Mouse (Mus musculus) liver, embryonic 14.5 days (tissue): ENCODE measurements around the gene Entpd6. TPM values are rescaled to one million over a fixed set of nuclear protein-coding genes. Genes with fewer than 3 reads are reported as not detected.

Experiments
- ATAC-seq: fragments of 200-750 bp; cut with Nextera tagmentation; 2 replicates; pipeline ENCODE4 v1.8.0; 2017; ENCODE audit warnings: moderate number of reproducible peaks, mild to moderate bottlenecking, moderate library complexity; ENCODE audit not compliant: insufficient read depth
- DNase-seq, 3 experiments: peaks; one replicate each; pipeline ENCODE4 v3.0.0-alpha.2; 2012 to 2013; ENCODE audit warnings: low read depth in 3 of 3, low spot score in 3 of 3
- H3K27ac ChIP-seq: fragments of 300-500 bp; sonication (generic); 2 replicates; pipeline ENCODE4 v1.5.1; 2014; ENCODE audit warnings: moderate library complexity, mild to moderate bottlenecking, control low read depth, inconsistent platforms
- H3K27me3 ChIP-seq: fragments of 300-500 bp; sonication (generic); 2 replicates; pipeline ENCODE4 v1.6.1; 2014; ENCODE audit warnings: mild to moderate bottlenecking, low read length, moderate library complexity; ENCODE audit not compliant: control insufficient read depth, insufficient read depth
- H3K36me3 ChIP-seq: fragments of 300-500 bp; sonication (generic); replicated peaks from 2 replicates; pipeline ENCODE4 v1.6.1; 2014; ENCODE audit warnings: low read depth; ENCODE audit not compliant: control insufficient read depth, insufficient read depth
- H3K4me1 ChIP-seq, 2 experiments: fragments of 200-500 bp in 1 of 2; fragments of 300-500 bp in 1 of 2; sonication (generic) in 1 of 2; replicated peaks; 2 replicates each; pipeline ENCODE4 v1.6.1; 2012 to 2014; ENCODE audit warnings: antibody characterized with exemption in 1 of 2, inconsistent platforms in 1 of 2, low read length in 1 of 2; ENCODE audit not compliant: control insufficient read depth in 2 of 2, insufficient read depth in 2 of 2
- H3K4me2 ChIP-seq: fragments of 300-500 bp; sonication (generic); 2 replicates; pipeline ENCODE4 v1.6.1; 2014; ENCODE audit warnings: low read depth, mild to moderate bottlenecking, control low read depth, moderate library complexity
- H3K4me3 ChIP-seq, 2 experiments: fragments of 200-500 bp in 1 of 2; fragments of 300-500 bp in 1 of 2; sonication (generic) in 1 of 2; 2 replicates each; pipeline ENCODE4 v1.5.1; 2012 to 2014; ENCODE audit warnings: low read depth in 2 of 2, low read length in 2 of 2, mild to moderate bottlenecking in 2 of 2, control low read depth in 1 of 2, inconsistent platforms in 1 of 2, moderate library complexity in 1 of 2; ENCODE audit not compliant: insufficient read depth in 1 of 2
- H3K9ac ChIP-seq: fragments of 300-500 bp; sonication (generic); replicated peaks from 2 replicates; pipeline ENCODE4 v1.6.1; 2014; ENCODE audit warnings: mild to moderate bottlenecking, control low read depth, moderate library complexity
- H3K9me3 ChIP-seq: fragments of 300-500 bp; sonication (generic); 2 replicates; pipeline ENCODE4 v1.6.1; 2016; ENCODE audit warnings: low read length, mixed read lengths; ENCODE audit not compliant: control insufficient read depth
- CTCF ChIP-seq: IDR thresholded peaks from 2 replicates; pipeline ENCODE4 v1.5.1; 2016; ENCODE audit warnings: antibody characterized with exemption, low read depth, control low read depth
- EP300 ChIP-seq: IDR thresholded peaks from 2 replicates; pipeline ENCODE4 v1.6.1; 2016; ENCODE audit warnings: antibody characterized with exemption, low read depth
- WGBS: fragments of 180-500 bp; shearing (Covaris S2); extraction: QIAGEN DNeasy Blood & Tissue Kit; methylation state at CpG from one replicate; pipeline ENCODE4 v1.1.7; 2014; ENCODE audit not compliant: insufficient replicate concordance; 5-methylcytosine and 5-hydroxymethylcytosine counted together
- polyA plus RNA-seq, 2 experiments: library from polyadenylated mRNA; depleted of rRNA in 1 of 2; stranded (reverse) in 1 of 2; unstranded in 1 of 2; fragments of >200 nt; fragmentation: Nextera tagmentation in 1 of 2; extraction: Ambion mirVana in 1 of 2; gene quantifications; 2 replicates each; pipeline versions ENCODE4 v1.2.1 to v1.2.3; 2012 to 2014

Entpd6 gene
- polyA plus RNA-seq, 2 experiments = 7.1 to 8.2 TPM

DNA sequence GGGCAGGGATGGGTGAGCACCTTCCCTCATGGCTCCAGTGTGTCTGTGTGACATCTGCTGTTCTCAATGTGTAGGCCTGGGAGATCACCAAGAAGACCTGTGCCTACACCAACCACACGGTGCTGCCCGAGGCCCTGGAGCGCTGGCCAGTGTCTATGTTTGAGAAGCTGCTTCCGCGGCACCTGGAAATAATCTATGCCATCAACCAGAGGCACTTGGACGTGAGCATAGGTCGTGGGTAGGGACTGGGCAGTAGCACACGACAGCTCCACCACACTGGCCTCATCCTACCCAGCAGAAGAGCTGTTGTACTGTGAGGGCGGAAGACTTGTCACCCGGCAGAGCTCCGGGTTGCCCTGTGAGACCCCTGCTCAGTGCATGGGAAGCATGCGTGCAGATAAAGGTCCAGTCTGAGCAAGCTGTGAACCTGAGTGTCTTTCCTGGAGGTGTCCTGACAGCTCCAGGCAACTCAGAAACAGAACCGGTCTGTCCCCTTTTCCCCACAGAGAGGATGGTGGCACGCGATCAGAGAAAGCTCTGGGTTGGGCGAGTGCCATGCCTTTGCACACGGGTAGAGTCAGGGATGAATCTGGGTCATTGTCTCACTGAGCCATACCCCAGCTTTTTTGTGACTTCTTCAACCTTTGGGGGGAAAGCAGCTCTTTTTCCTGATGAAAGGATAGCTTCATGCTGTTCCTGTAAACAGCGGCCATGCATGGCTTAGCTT is 68.0 kb downstream of the Entpd6 start:
- WGBS = 81% methylated on average over 18 of the region's 18 CpGs
- Histone ChIP-seq H3K27me3 (no peaks in the 10 kb centered on the region), H3K9me3 (no peaks in the 10 kb centered on the region), H3K4me2 (no peak overlapping the region), H3K27ac (no peak overlapping the region), H3K4me3 (no peak overlapping the region), H3K36me3 (peaks cover 2% of the 10 kb centered on the region), H3K4me1 (no peaks in the 10 kb centered on the region), H3K9ac (no peak overlapping the region)
- no peak for ATAC-seq
- DNase-seq = no peak
- TF ChIP-seq EP300 (no peak), CTCF (no peak)

DNA sequence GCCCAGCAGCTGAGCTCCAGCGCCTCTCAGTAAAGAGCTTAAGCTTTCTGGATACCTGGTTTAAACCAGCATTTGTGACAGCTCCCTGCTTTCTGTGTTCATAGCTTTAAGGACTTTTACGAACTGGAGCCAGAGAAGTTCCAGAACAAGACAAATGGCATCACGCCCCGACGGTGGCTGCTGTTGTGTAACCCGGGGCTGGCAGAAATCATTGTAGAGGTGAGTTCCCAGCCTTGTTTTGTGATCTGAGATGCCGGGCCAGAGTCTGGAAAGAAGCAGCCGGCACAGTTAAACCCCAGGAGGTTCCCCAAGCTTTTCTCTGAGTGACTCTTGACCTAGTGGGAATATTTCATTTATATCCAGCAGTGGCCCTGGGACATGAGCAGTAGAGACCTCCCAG is 69.9 kb downstream of the Entpd6 start:
- 78% methylated on average over 8 of the region's 8 CpGs for WGBS
- TF ChIP-seq CTCF (no peak), EP300 (no peak)
- H3K27me3 ChIP-seq = no peaks in the 10 kb centered on the region
- ATAC-seq = no peak
- H3K4me3 ChIP-seq = no peak overlapping the region
- no peak overlapping the region for H3K9ac ChIP-seq
- H3K4me2 ChIP-seq = no peak overlapping the region
- H3K27ac ChIP-seq = no peak overlapping the region
- H3K36me3 ChIP-seq = peaks cover 2% of the 10 kb centered on the region
- H3K9me3 ChIP-seq = no peaks in the 10 kb centered on the region
- no peak for DNase-seq
- no peaks in the 10 kb centered on the region for H3K4me1 ChIP-seq

DNA sequence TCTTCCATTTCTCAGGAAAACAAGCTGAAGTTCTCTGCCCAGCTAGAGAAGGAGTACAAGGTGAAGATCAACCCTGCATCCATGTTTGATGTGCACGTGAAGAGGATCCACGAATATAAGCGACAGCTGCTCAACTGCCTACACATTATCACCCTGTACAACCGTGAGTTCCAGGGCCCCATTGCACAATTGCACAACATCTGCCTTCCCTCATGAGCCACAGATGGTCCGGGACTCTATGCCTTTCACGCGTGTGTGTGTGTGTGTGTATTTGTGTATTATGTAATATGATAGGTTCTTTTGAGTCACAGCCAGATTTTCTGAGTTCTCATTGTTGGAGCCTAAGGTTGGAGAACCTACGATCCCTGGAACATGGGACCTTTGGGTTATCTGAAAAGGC is 71.9 kb downstream of the Entpd6 start:
- no peak overlapping the region for H3K4me3 ChIP-seq
- H3K9me3 ChIP-seq = no peaks in the 10 kb centered on the region
- no peak overlapping the region for H3K27ac ChIP-seq
- H3K4me1 ChIP-seq = no peaks in the 10 kb centered on the region
- 71% methylated on average over 8 of the region's 8 CpGs for WGBS
- DNase-seq (no peak), ATAC-seq (no peak)
- no peak overlapping the region for H3K9ac ChIP-seq
- no peak for TF ChIP-seq EP300
- no peak for TF ChIP-seq CTCF
- no peak overlapping the region for H3K4me2 ChIP-seq
- no peaks in the 10 kb centered on the region for H3K27me3 ChIP-seq
- H3K36me3 ChIP-seq = peaks cover 2% of the 10 kb centered on the region

Other genes with a start within 250 kb of the Entpd6 start
- 2.6 and 3.1 TPM in 2 replicates for gene Cst7, start 178.6 kb upstream of the Entpd6 start, polyA plus RNA-seq (2012; rRNA removed)
- gene Cst7, start 178.6 kb upstream of the Entpd6 start, polyA plus RNA-seq (2014; fragmentation: Nextera tagmentation; extraction: Ambion mirVana) = 6.3 and 7.5 TPM in 2 replicates
- 14.3 and 18.5 TPM in 2 replicates for gene Apmap, start 140.5 kb upstream of the Entpd6 start, polyA plus RNA-seq (2012; rRNA removed)
- gene Apmap, start 140.5 kb upstream of the Entpd6 start, polyA plus RNA-seq (2014; fragmentation: Nextera tagmentation; extraction: Ambion mirVana) = 26.3 and 26.5 TPM in 2 replicates
- gene Acss1, start 80.5 kb upstream of the Entpd6 start, polyA plus RNA-seq (2012; rRNA removed) = 30.4 and 34.1 TPM in 2 replicates
- gene Acss1, start 80.5 kb upstream of the Entpd6 start, polyA plus RNA-seq (2014; fragmentation: Nextera tagmentation; extraction: Ambion mirVana) = 30.3 and 38.7 TPM in 2 replicates
- gene Vsx1, start 59.7 kb upstream of the Entpd6 start, polyA plus RNA-seq (2012; rRNA removed) = not detected in 2 replicates
- gene Vsx1, start 59.7 kb upstream of the Entpd6 start, polyA plus RNA-seq (2014; fragmentation: Nextera tagmentation; extraction: Ambion mirVana) = not detected in 2 replicates
- gene Pygb, start 37.7 kb downstream of the Entpd6 start, polyA plus RNA-seq (2012; rRNA removed) = 10.4 and 12.9 TPM in 2 replicates
- 13.5 and 14.4 TPM in 2 replicates for gene Pygb, start 37.7 kb downstream of the Entpd6 start, polyA plus RNA-seq (2014; fragmentation: Nextera tagmentation; extraction: Ambion mirVana)
- gene Abhd12, start 155.7 kb downstream of the Entpd6 start, polyA plus RNA-seq (2012; rRNA removed) = 9.7 and 10.9 TPM in 2 replicates
- 14.8 and 17.9 TPM in 2 replicates for gene Abhd12, start 155.7 kb downstream of the Entpd6 start, polyA plus RNA-seq (2014; fragmentation: Nextera tagmentation; extraction: Ambion mirVana)
- gene Gins1, start 156.4 kb downstream of the Entpd6 start, polyA plus RNA-seq (2012; rRNA removed) = 20.0 and 30.7 TPM in 2 replicates
- gene Gins1, start 156.4 kb downstream of the Entpd6 start, polyA plus RNA-seq (2014; fragmentation: Nextera tagmentation; extraction: Ambion mirVana) = 48.5 and 50.2 TPM in 2 replicates